Mouse (Mus musculus) midbrain, postnatal 0 days (tissue): ENCODE data around the gene Trmo. TPM values are rescaled to one million over a fixed set of nuclear protein-coding genes. Genes with fewer than 3 reads are reported as not detected.

Source experiments
- ATAC-seq: fragments of 200-750 bp; cut with Nextera tagmentation; 2 replicates; pipeline ENCODE4 v1.8.0; 2017; ENCODE audit warnings: moderate number of reproducible peaks, mild to moderate bottlenecking, moderate TSS enrichment, moderate library complexity; ENCODE audit not compliant: low FRiP score
- DNase-seq: peaks from one replicate; pipeline ENCODE4 v3.0.0-alpha.2; 2015; ENCODE audit warnings: low spot score
- H3K27ac ChIP-seq: fragments of 300-500 bp; sonication (generic); 2 replicates; pipeline ENCODE4 v1.5.1; 2014; ENCODE audit warnings: low read depth, mild to moderate bottlenecking, low read length, mixed read lengths
- H3K27me3 ChIP-seq: fragments of 300-500 bp; sonication (generic); 2 replicates; pipeline ENCODE4 v1.6.1; 2014; ENCODE audit warnings: low read length, control low read depth, mixed read lengths; ENCODE audit not compliant: insufficient read depth
- H3K36me3 ChIP-seq: fragments of 300-500 bp; sonication (generic); 2 replicates; pipeline ENCODE4 v1.6.1; 2014; ENCODE audit warnings: low read length, control low read depth, mixed read lengths; ENCODE audit not compliant: insufficient read depth
- H3K4me1 ChIP-seq: fragments of 300-500 bp; sonication (generic); 2 replicates; pipeline ENCODE4 v1.6.1; 2014; ENCODE audit warnings: mild to moderate bottlenecking, control low read depth, antibody characterized with exemption, low read length, mixed read lengths; ENCODE audit not compliant: insufficient read depth
- H3K4me2 ChIP-seq: fragments of 300-500 bp; sonication (generic); 2 replicates; pipeline ENCODE4 v1.6.1; 2014; ENCODE audit warnings: low read depth, mild to moderate bottlenecking, low read length, mixed read lengths; ENCODE audit not compliant: poor library complexity, severe bottlenecking
- H3K4me3 ChIP-seq: fragments of 300-500 bp; sonication (generic); 2 replicates; pipeline ENCODE4 v1.5.1; 2014; ENCODE audit warnings: low read depth, mild to moderate bottlenecking, low read length, moderate library complexity
- H3K9ac ChIP-seq: fragments of 300-500 bp; sonication (generic); replicated peaks from 2 replicates; pipeline ENCODE4 v1.6.1; 2014; ENCODE audit warnings: mild to moderate bottlenecking, low read length, moderate library complexity, mixed read lengths; ENCODE audit not compliant: poor library complexity, severe bottlenecking
- H3K9me3 ChIP-seq: fragments of 300-500 bp; sonication (generic); 2 replicates; pipeline ENCODE4 v1.6.1; 2016; ENCODE audit warnings: low read length, control low read depth
- CTCF ChIP-seq: IDR thresholded peaks from 2 replicates; pipeline ENCODE4 v1.5.1; 2016; ENCODE audit warnings: antibody characterized with exemption, mild to moderate bottlenecking
- WGBS: fragments of 180-500 bp; shearing (Covaris S2); extraction: QIAGEN DNeasy Blood & Tissue Kit; methylation state at CpG from one replicate; pipeline ENCODE4 v1.1.7; 2014; 5-methylcytosine and 5-hydroxymethylcytosine counted together
- polyA plus RNA-seq: library from polyadenylated mRNA; unstranded; fragments of >200 nt; fragmentation: Nextera tagmentation; extraction: Ambion mirVana; gene quantifications from 2 replicates; pipeline ENCODE4 v1.2.1, GENCODE M21; 2015
- total RNA-seq: library from RNA; depleted of rRNA; stranded (reverse); fragments of >200 nt; gene quantifications from 2 replicates; pipeline ENCODE4 v1.2.3, GENCODE M21; 2014

Trmo gene
- total and polyA plus RNA-seq, 2 experiments from 2014 or later: 4.4 to 8.8 TPM

DNA sequence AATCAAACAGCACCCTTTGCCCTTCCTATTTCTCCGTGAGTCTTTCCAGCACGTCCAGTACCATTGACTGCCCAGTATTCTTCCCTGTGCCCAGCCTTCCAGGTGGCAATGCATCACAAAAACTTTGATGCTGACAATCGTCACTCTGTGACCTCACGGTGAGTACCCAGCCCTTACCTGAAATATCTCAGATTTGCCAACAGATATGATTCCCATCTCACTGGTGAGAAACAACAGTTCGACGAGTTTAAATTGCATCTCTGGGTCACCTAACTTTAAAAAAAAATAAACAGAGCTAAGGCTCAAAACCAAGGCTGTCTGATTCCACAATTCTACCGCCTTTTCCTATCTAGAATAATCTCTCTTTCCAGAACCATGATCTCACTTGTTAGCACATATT, 24.2 kb upstream of the Trmo start, which contains the start of gene Hemgn:
TSS of gene Hemgn (minus strand) at position 101 of the 400 bp plus-strand sequence.
- Histone ChIP-seq H3K4me3 (no peak within 1 kb of the TSS), H3K4me1 (no peaks in the 10 kb centered on the region), H3K27me3 (no peaks in the 10 kb centered on the region), H3K9ac (no peak within 1 kb of the TSS), H3K27ac (no peak within 1 kb of the TSS), H3K4me2 (no peak within 1 kb of the TSS), H3K36me3 (no peaks in the 10 kb centered on the region), H3K9me3 (no peaks in the 10 kb centered on the region)
- no peak for TF ChIP-seq CTCF
- no peak for DNase-seq
- no peak for ATAC-seq
- WGBS: 78% methylated on average over 7 of the region's 7 CpGs

DNA sequence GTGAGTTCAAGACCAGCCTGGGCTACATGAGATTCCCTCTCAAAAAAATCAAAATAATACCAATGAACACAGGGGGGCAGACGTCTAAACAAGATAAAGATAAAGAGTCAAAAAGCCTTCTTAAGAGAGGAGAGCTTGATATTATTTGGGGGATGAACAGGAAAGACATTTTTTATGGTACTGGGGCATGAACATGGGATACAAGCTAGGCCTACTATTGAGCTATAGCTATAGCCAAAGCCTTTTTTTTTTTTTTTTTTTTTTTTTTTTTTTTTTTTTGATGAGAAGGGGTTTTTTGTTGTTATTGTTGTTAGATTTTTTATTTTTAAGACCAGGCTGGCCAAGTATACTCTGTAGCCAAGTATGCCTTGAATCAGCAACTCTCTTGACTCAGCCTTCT, 22.9 kb upstream of the Trmo start:
- DNase-seq (no peak), ATAC-seq (no peak)
- no peaks in the 10 kb centered on the region for H3K36me3 ChIP-seq
- no peaks in the 10 kb centered on the region for H3K27me3 ChIP-seq
- H3K9ac ChIP-seq: no peak overlapping the region
- 56% methylated on average over 1 of the region's 1 CpGs for WGBS
- no peak overlapping the region for H3K4me2 ChIP-seq
- no peaks in the 10 kb centered on the region for H3K9me3 ChIP-seq
- H3K27ac ChIP-seq: no peak overlapping the region
- no peaks in the 10 kb centered on the region for H3K4me1 ChIP-seq
- TF ChIP-seq CTCF: no peak
- H3K4me3 ChIP-seq: no peak overlapping the region

DNA sequence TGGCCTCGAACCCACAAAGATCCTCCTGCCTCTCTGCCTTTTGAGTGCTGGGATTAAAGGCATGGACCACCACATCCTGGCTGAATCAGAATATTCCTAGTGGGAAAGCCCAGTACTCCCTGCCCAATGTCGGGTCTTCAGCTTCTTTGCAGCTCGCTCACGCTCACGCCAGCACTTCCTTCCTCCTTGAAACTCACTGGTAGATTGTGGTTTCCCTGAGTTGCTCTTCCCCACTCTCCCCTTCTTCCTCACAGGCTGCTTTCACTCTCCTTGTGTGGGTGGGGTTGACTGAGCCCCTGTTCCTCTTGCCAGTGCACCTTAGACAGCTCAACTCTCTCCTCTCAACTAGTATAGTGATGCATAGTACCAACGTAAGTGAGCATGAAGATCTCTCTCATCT, 22.3 kb upstream of the Trmo start:
- Histone ChIP-seq H3K4me2 (no peak overlapping the region), H3K9ac (no peak overlapping the region), H3K27ac (no peak overlapping the region), H3K4me3 (no peak overlapping the region), H3K9me3 (no peaks in the 10 kb centered on the region), H3K36me3 (no peaks in the 10 kb centered on the region), H3K4me1 (no peaks in the 10 kb centered on the region), H3K27me3 (no peaks in the 10 kb centered on the region)
- DNase-seq: no peak
- 87% methylated on average over 6 of the region's 6 CpGs for WGBS
- no peak for ATAC-seq
- TF ChIP-seq CTCF: no peak

DNA sequence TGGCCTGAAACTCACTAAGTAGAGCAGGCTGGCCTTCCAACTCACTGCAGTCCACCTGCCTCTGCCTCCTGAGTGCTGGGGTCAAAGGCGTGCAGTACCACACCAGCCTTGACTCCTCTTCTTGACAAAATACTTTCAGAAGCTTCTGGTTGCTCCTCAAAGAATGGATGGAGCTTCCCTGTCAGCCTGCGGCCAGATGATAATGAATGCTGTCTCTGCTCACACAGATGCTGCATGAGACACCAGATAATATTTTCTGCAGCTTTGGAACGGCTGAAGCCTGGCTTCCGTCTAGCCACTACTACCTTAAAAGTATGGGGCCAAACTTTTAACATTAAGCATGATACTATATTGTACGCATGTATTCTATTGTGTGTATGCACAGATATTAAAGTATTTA, 21.4 kb upstream of the Trmo start:
- TF ChIP-seq CTCF: no peak
- DNase-seq: no peak

DNA sequence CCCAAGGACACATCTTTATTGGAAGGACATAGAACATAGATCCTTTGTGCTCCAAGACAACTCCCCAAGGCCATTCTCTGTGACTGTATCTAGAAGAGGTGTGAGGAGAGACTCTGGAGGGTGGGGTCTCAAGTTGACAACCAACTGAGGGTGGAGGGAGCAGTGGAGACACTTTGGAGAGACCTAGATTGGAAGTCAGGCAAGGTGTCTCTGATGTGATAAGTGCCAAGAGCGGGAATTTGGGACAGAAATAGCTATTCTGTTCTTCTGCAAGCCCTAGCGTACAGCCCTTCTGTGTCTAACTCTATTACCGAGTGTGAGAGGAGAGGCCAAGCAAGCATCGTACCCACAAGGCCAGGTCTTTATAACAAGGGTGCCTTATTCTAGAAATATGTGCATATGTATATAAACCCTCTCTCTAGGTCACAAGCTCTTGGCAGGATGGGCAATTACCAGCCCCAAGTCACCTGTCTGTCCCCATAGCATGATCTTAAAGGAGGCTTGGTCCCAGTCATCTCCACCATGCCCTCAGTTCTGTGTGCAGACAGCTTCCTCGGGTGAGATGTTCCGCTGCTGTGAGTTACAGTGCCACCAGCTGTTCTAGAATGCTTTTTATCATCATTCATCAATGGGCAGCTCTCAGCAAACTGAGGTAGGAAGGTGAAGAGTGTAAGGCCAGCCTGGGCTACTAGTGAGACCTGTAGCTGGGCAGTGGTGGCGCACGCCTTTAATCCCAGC, 17.9 kb upstream of the Trmo start:
- no peaks in the 10 kb centered on the region for H3K27me3 ChIP-seq
- H3K9me3 ChIP-seq: no peaks in the 10 kb centered on the region
- WGBS: 90% methylated on average over 8 of the region's 8 CpGs
- no peak for DNase-seq
- ATAC-seq: no peak
- no peak overlapping the region for H3K4me3 ChIP-seq
- no peak overlapping the region for H3K9ac ChIP-seq
- H3K4me2 ChIP-seq: no peak overlapping the region
- no peaks in the 10 kb centered on the region for H3K36me3 ChIP-seq
- no peaks in the 10 kb centered on the region for H3K4me1 ChIP-seq
- no peak overlapping the region for H3K27ac ChIP-seq
- no peak for TF ChIP-seq CTCF

More for the DNA sequence above, 21.4 kb upstream of the Trmo start:
- Histone ChIP-seq H3K4me3 (no peak overlapping the region), H3K9ac (no peak overlapping the region), H3K27me3 (no peaks in the 10 kb centered on the region), H3K4me2 (no peak overlapping the region), H3K36me3 (no peaks in the 10 kb centered on the region), H3K27ac (no peak overlapping the region), H3K9me3 (no peaks in the 10 kb centered on the region), H3K4me1 (no peaks in the 10 kb centered on the region)
- 92% methylated on average over 5 of the region's 5 CpGs for WGBS
- ATAC-seq: no peak

DNA sequence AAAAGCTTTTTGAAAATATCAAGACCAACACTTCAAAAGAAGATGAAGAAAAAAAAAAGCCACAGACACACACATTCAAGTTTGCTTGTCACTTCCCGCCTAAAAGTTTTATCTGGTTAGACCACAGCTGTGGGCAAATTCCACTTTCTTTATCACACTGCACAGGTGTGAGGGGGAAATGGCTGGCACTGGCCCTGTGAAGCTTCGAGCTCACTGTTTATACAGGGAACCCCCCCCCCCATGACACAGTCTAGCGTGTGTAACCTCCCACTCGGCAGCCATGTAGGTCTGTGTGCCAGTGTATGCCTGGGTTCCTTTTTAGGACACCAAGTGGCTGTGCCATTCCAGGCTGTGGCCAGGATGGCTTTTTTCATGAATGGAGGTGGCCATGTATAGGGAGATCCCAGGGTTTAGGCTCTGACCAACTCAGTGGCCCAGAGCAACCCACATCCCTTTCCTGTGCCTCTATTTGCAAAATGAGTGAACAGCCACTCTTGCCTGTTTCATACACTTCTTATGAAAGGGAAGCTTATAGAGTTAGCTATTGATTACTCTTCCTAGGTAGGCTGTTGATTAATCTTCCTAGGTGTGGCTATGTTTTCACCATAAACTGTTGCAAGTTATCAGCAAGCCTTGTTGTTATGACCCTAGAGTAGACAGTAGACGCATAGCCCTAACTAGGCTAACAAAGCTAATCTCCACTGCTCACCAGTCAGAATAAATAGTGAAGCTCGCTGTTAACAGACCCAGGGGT, 15.0 kb upstream of the Trmo start:
- Histone ChIP-seq H3K4me1 (no peaks in the 10 kb centered on the region), H3K9ac (no peak overlapping the region), H3K4me2 (no peak overlapping the region), H3K36me3 (no peaks in the 10 kb centered on the region), H3K4me3 (no peak overlapping the region), H3K27ac (no peak overlapping the region), H3K9me3 (no peaks in the 10 kb centered on the region), H3K27me3 (no peaks in the 10 kb centered on the region)
- ATAC-seq: no peak
- no peak for TF ChIP-seq CTCF
- no peak for DNase-seq
- 85% methylated on average over 6 of the region's 6 CpGs for WGBS
